Mouse (Mus musculus): ENCODE results near the gene Zfp706. TPM values are rescaled to one million over a fixed set of nuclear protein-coding genes. Genes with fewer than 3 reads are reported as not detected.

Zfp706 gene
- polyA plus RNA-seq, 1 experiment: 165 TPM

DNA sequence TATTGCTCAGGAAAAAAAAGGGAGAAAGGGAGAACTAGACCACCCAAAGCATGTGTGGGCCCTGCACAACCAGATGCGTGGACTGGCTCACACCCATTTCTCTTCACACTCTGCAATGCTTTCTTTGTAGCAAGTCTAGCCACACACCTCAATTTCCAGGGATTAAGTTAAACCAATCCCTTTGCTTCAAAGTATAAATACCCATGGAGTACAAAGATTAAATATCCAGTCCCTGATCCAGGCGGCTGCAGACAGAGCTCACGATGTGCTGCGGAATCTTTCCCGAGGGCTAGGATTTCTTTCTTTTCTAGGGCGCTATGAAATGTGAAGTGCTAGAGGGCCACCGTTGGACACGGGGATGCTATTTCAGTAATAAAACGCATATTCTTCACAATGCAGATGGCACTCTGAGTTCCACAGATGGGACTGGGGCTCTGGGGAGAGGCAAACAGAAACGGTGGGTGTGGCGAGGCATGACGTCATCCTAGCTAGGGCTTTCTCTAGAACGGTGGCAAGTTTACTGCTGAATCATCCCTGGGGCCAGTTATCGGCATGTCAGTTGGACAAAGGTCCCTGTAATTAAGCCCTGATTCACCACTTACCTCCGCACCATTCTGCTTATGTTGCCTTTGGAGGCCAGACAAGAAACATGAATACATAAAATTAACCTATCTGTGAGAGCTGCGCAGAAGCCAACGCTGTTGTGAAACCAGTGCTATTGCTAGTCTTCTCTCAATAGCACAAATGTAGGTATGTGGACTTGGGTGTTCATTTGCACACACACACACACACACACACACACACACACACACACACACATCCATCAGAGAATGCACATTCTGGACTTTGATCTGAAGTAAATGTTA is 47.3 kb downstream of the Zfp706 start:
- Histone ChIP-seq H3K27ac (ENCODE audit: insufficient read depth, low read length) (no peak overlapping the region), H3K4me3 (ENCODE audit: insufficient read depth, low read length) (no peak overlapping the region), H3K4me1 (ENCODE audit: control insufficient read depth, insufficient read depth, low read length) (peaks cover 6% of the 10 kb centered on the region; the same call in 1 of the 2 replicates)
- no peak for TF ChIP-seq POLR2A (IDR thresholded peaks at IDR 0.05; ENCODE audit: low read depth, low read length)
- TF ChIP-seq CTCF (IDR thresholded peaks at IDR 0.05; ENCODE audit: borderline replicate concordance, insufficient read depth, low read length): no peak

GRCm38 (mm10) chr15:36956221-36956620 is 51.4 kb downstream of the Zfp706 start:
- H3K4me3 ChIP-seq (ENCODE audit: insufficient read depth, low read length): no peak overlapping the region
- H3K27ac ChIP-seq (ENCODE audit: insufficient read depth, low read length): no peak overlapping the region
- peaks cover 6% of the 10 kb centered on the region; the same call in 1 of the 2 replicates for H3K4me1 ChIP-seq (ENCODE audit: control insufficient read depth, insufficient read depth, low read length)
- TF ChIP-seq CTCF (IDR thresholded peaks at IDR 0.05; ENCODE audit: borderline replicate concordance, insufficient read depth, low read length) (no peak), POLR2A (IDR thresholded peaks at IDR 0.05; ENCODE audit: low read depth, low read length) (no peak)

DNA sequence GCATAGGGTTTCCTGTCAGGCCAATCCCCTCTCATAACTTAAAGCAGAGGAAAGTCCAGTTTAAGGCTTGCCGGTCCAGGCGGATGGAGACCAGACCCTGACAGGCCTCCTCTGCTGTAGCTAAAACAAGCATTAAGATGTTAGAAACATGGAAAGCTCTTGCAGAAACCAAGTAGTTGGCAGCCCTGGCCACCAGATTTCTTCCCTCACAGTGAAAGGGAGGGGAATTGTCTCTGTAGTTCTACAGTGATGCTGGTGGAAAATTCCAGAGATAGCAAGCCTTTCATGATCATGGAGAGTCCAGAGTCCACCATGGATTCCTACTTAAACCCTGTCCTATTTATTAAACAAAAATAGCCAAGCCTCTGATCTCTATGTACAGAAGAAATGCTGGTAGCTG is 57.3 kb downstream of the Zfp706 start:
- no peak for TF ChIP-seq CTCF (IDR thresholded peaks at IDR 0.05; ENCODE audit: borderline replicate concordance, insufficient read depth, low read length)
- no peak for TF ChIP-seq POLR2A (IDR thresholded peaks at IDR 0.05; ENCODE audit: low read depth, low read length)
- no peaks in the 10 kb centered on the region for H3K4me1 ChIP-seq (ENCODE audit: control insufficient read depth, insufficient read depth, low read length)
- no peak overlapping the region for H3K27ac ChIP-seq (ENCODE audit: insufficient read depth, low read length)
- no peak overlapping the region for H3K4me3 ChIP-seq (ENCODE audit: insufficient read depth, low read length)

- H3K4me1 ChIP-seq (ENCODE audit: control insufficient read depth, insufficient read depth, low read length): no peaks in the 10 kb centered on the region
- TF ChIP-seq CTCF (IDR thresholded peaks at IDR 0.05; ENCODE audit: borderline replicate concordance, insufficient read depth, low read length): no peak
- no peak for TF ChIP-seq POLR2A (IDR thresholded peaks at IDR 0.05; ENCODE audit: low read depth, low read length)
- H3K27ac ChIP-seq (ENCODE audit: insufficient read depth, low read length): no peak overlapping the region
- no peak overlapping the region for H3K4me3 ChIP-seq (ENCODE audit: insufficient read depth, low read length)
These were observed 58.6 kb downstream of the Zfp706 start for GRCm38 (mm10) chr15:36948866-36949546.

Data from embryonic fibroblast, embryonic 13.5 days (primary cell).